Mouse (Mus musculus): ENCODE data around the gene Gm9495.
"Not testable (repeated sequence)": the region's sequence is repeated elsewhere in the genome, so short reads cannot be mapped to it uniquely, and the experiment has no call there.

DNA sequence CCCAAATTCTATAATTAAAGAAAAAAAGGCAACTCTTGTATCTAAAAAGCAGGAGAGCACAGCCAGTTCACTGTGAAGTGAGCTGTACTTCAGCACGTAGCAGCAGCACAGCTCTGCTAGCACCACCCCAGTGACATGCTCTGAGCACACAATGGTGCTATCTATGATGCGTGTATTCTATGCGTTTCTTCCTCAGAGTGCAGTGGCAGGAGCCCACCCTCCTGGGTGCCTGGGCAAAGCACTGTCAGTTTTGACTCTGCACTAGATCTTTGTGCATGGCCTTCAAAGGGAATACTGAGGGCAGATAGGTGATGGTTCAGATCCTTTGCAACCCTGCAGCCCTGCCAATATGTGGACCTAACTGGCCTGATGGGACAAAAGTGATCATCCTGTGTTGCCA, at the start of gene Gm9495:
- not testable (repeated sequence) for TF ChIP-seq POLR2A (IDR thresholded peaks at IDR 0.05; ENCODE audit: extremely low read depth, insufficient read depth, low read length); CTCF (IDR thresholded peaks at IDR 0.05; ENCODE audit: low read depth, low read length)
